Mouse (Mus musculus) testis, adult 2 months (tissue): ENCODE data around the gene Mstn. TPM values are rescaled to one million over a fixed set of nuclear protein-coding genes. Genes with fewer than 3 reads are reported as not detected.

Experiments used
- H3K27ac ChIP-seq: fragments of 200-500 bp; 2 replicates; pipeline ENCODE4 v1.5.1; 2012; ENCODE audit warnings: low read depth, low read length; ENCODE audit not compliant: control insufficient read depth, insufficient read depth
- H3K27me3 ChIP-seq: fragments of 200-500 bp; 2 replicates; pipeline ENCODE4 v1.6.1; 2012; ENCODE audit warnings: mild to moderate bottlenecking, low read length, moderate library complexity; ENCODE audit not compliant: control insufficient read depth, insufficient read depth
- H3K36me3 ChIP-seq: fragments of 200-500 bp; 2 replicates; pipeline ENCODE4 v1.6.1; 2012; ENCODE audit warnings: mild to moderate bottlenecking, low read length; ENCODE audit not compliant: control insufficient read depth, insufficient read depth
- H3K4me1 ChIP-seq: fragments of 200-500 bp; 2 replicates; pipeline ENCODE4 v1.6.1; 2012; ENCODE audit warnings: low read length; ENCODE audit not compliant: control insufficient read depth, insufficient read depth
- H3K4me3 ChIP-seq: fragments of 200-500 bp; 2 replicates; pipeline ENCODE4 v1.5.1; 2012; ENCODE audit warnings: low read depth, mild to moderate bottlenecking, low read length, moderate library complexity, mixed read lengths; ENCODE audit not compliant: control insufficient read depth
- CTCF ChIP-seq: fragments of 200-500 bp; IDR thresholded peaks from 2 replicates; pipeline ENCODE4 v1.5.1; 2012; ENCODE audit warnings: low read depth, mild to moderate bottlenecking, inconsistent platforms, low read length, moderate library complexity; ENCODE audit not compliant: control insufficient read depth, insufficient read depth, insufficient replicate concordance
- POLR2A ChIP-seq: fragments of 200-500 bp; IDR thresholded peaks from 2 replicates; pipeline ENCODE4 v1.6.1; 2012; ENCODE audit warnings: low read depth, mild to moderate bottlenecking, inconsistent platforms, low read length, moderate library complexity; ENCODE audit not compliant: control insufficient read depth
- polyA plus RNA-seq: library from polyadenylated mRNA; depleted of rRNA; stranded (reverse); fragments of >200 nt; gene quantifications from 2 replicates; pipeline ENCODE4 v1.2.3, GENCODE M21; 2012; rRNA removed

Gene Mstn
- polyA plus RNA-seq, result 0.06 TPM in 1 of 2 replicates, not detected in the other

GRCm38 (mm10) chr1:53061340-53061739 lies at the start of gene Mstn:
Gene Mstn (plus strand): TSS chr1:53061640.
- TF ChIP-seq CTCF (no peak), POLR2A (no peak)
- Histone ChIP-seq H3K4me1 (peaks cover 5% of the 10 kb centered on the region), H3K27ac (no peak within 1 kb of the TSS), H3K27me3 (no peaks in the 10 kb centered on the region), H3K36me3 (no peaks in the 10 kb centered on the region), H3K4me3 (no peak within 1 kb of the TSS)

DNA sequence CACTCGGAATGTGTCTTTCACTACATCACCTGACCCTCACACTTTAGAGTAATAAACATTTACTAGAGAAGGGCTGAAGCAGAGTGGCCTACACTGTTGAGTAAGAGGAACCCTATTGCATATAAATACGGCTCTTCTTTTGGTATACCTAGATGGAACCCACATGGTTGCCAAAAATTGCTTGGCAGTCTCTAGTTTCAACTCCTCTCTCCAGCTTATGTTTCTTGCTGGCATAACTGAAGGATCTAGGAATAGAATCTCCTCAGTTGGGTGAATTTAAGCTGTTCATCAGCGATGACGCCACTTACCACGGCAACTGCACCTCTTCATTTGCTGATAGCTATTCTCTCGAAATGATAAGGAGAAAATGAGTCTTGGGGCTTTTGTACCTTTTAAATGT lies 46.7 kb upstream of the Mstn start:
- Histone ChIP-seq H3K36me3 (no peaks in the 10 kb centered on the region), H3K4me1 (no peaks in the 10 kb centered on the region), H3K4me3 (no peak overlapping the region), H3K27ac (no peak overlapping the region), H3K27me3 (no peaks in the 10 kb centered on the region)
- no peak for TF ChIP-seq POLR2A
- no peak for TF ChIP-seq CTCF

DNA sequence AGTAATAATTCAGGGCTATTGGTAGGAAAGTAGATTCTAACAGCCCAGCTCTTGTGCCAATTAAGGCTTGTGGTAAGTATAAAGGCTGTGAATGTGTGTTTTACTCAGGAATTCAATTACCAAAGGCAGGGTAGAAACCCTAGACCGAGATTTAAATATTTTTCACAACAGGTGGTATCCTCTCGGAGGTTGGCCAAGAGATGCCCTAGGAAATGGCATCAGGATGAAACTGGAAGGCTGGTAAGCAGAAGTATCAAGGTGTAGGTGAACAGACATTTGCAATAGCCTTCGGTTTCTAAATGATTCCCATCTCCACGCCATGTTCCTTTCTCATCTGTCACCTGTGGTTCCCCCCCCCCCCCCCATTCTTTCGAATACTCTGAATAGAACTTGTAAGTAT lies 45.8 kb upstream of the Mstn start:
- TF ChIP-seq POLR2A, result no peak
- no peak for TF ChIP-seq CTCF
- Histone ChIP-seq H3K36me3 (no peaks in the 10 kb centered on the region), H3K4me3 (no peak overlapping the region), H3K4me1 (no peaks in the 10 kb centered on the region), H3K27me3 (no peaks in the 10 kb centered on the region), H3K27ac (no peak overlapping the region)

- Histone ChIP-seq H3K4me1 (no peaks in the 10 kb centered on the region), H3K36me3 (no peaks in the 10 kb centered on the region), H3K27me3 (no peaks in the 10 kb centered on the region), H3K27ac (no peak overlapping the region), H3K4me3 (no peak overlapping the region)
- TF ChIP-seq POLR2A (no peak), CTCF (no peak)
Measured at GRCm38 (mm10) chr1:53018746-53019505, 42.5 kb upstream of the Mstn start.

GRCm38 (mm10) chr1:53020079-53020478 lies 41.4 kb upstream of the Mstn start, which contains the start of gene 1700019D03Rik:
Gene 1700019D03Rik (minus strand): TSS chr1:53020179.
- no peak for TF ChIP-seq CTCF
- no peak for TF ChIP-seq POLR2A
- no peak within 1 kb of the TSS for H3K27ac ChIP-seq
- H3K27me3 ChIP-seq, result no peaks in the 10 kb centered on the region
- H3K4me1 ChIP-seq, result no peaks in the 10 kb centered on the region
- no peak within 1 kb of the TSS for H3K4me3 ChIP-seq
- H3K36me3 ChIP-seq, result no peaks in the 10 kb centered on the region

DNA sequence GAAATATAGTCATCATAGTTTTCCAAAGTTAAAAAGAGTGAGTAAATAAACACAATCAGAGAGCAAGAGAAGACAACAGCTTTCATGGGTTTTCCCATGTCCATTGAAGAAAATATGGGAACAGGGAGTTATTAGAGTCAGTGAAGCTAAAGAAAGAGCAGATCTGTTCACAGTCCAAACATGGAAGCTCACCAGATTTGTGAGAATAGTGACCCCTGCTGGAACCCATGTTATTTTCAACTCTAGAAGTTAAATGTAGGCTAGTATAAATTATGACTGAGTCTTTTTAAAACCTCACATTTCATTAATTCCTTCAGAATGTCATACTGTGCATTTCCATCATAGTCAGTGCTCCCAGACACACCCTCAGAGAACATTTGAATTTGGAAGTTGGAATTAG lies 28.9 kb upstream of the Mstn start:
- H3K27ac ChIP-seq, result no peak overlapping the region
- H3K4me1 ChIP-seq, result no peaks in the 10 kb centered on the region
- TF ChIP-seq POLR2A (no peak), CTCF (no peak)
- no peaks in the 10 kb centered on the region for H3K36me3 ChIP-seq
- H3K4me3 ChIP-seq, result no peak overlapping the region
- H3K27me3 ChIP-seq, result no peaks in the 10 kb centered on the region

DNA sequence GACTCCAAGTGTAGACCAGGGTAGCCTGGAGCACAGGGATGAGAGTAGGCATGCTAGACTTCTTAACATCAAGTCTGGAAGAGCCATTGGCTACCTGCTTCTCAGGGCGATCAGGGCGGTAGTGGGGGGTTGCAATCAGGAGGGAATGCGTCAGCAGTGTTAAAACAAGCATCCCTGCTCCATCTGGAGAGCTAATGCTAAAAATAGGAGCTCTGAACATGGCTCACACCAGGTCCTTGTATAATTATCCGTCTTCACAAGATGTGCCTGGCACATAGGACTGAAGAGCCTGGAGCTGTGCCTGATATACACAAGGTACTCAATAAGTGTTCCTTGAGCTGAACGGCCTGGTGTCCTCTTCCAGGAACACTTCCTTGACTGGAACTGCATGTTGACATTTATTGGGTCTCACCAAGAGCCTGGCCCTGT lies 24.0 kb upstream of the Mstn start:
- TF ChIP-seq CTCF (no peak), POLR2A (no peak)
- no peaks in the 10 kb centered on the region for H3K27me3 ChIP-seq
- no peak overlapping the region for H3K27ac ChIP-seq
- H3K4me3 ChIP-seq, result no peak overlapping the region
- no peaks in the 10 kb centered on the region for H3K4me1 ChIP-seq
- no peaks in the 10 kb centered on the region for H3K36me3 ChIP-seq

- TF ChIP-seq CTCF (no peak), POLR2A (no peak)
- H3K27me3 ChIP-seq, result no peaks in the 10 kb centered on the region
- H3K36me3 ChIP-seq, result no peaks in the 10 kb centered on the region
- H3K4me1 ChIP-seq, result no peaks in the 10 kb centered on the region
- no peak overlapping the region for H3K27ac ChIP-seq
- no peak overlapping the region for H3K4me3 ChIP-seq
Measured at GRCm38 (mm10) chr1:53049763-53050427, 11.5 kb upstream of the Mstn start.
